Mouse (Mus musculus) myocyte (in vitro differentiated cells): ENCODE measurements around the gene Src. TPM values are rescaled to one million over a fixed set of nuclear protein-coding genes. Genes with fewer than 3 reads are reported as not detected.

Experiments
- H3K27me3 ChIP-seq: one replicate; pipeline ENCODE4 v1.6.1; 2011; ENCODE audit not compliant: control insufficient read depth, insufficient read depth, insufficient read length
- H3K36me3 ChIP-seq: one replicate; pipeline ENCODE4 v1.6.1; 2011; ENCODE audit not compliant: control insufficient read depth, insufficient read depth
- H3K4me2 ChIP-seq: one replicate; pipeline ENCODE4 v1.6.1; 2011; ENCODE audit warnings: low read depth, control low read depth
- H3K4me3 ChIP-seq: one replicate; pipeline ENCODE4 v1.5.1; 2011; ENCODE audit warnings: mild to moderate bottlenecking, control low read depth, moderate library complexity
- H3K79me2 ChIP-seq: one replicate; pipeline ENCODE4 v1.6.1; 2011; ENCODE audit not compliant: control insufficient read depth, insufficient read depth
- H3ac ChIP-seq: one replicate; pipeline ENCODE4 v1.6.1; 2011; ENCODE audit not compliant: control insufficient read depth, insufficient read length
- CEBPB ChIP-seq: IDR thresholded peaks from 2 replicates; pipeline ENCODE4 v1.6.1; 2011; ENCODE audit warnings: mild to moderate bottlenecking, moderate library complexity; ENCODE audit not compliant: poor library complexity, insufficient read depth, severe bottlenecking
- E2F4 ChIP-seq: IDR thresholded peaks from one replicate; pipeline ENCODE4 v1.6.1; 2011; ENCODE audit warnings: mild to moderate bottlenecking, control low read depth, moderate library complexity; ENCODE audit not compliant: insufficient read depth
- MAX ChIP-seq: IDR thresholded peaks from one replicate; pipeline ENCODE4 v1.6.1; 2011; ENCODE audit warnings: low read depth, mild to moderate bottlenecking, control low read depth
- MYOD1 ChIP-seq, 3 experiments: IDR thresholded peaks; one replicate each; pipeline ENCODE4 v1.6.1; 2011; ENCODE audit warnings: control low read depth in 2 of 3, low read depth in 2 of 3, mild to moderate bottlenecking in 2 of 3, moderate library complexity in 1 of 3; ENCODE audit not compliant: insufficient read length in 2 of 3, control insufficient read depth in 1 of 3
- MYOG ChIP-seq, 3 experiments: IDR thresholded peaks; one replicate each; pipeline ENCODE4 v1.6.1; 2011; ENCODE audit warnings: control low read depth in 2 of 3, low read depth in 2 of 3, mild to moderate bottlenecking in 2 of 3; ENCODE audit not compliant: insufficient read length in 2 of 3, control insufficient read depth in 1 of 3, insufficient read depth in 1 of 3
- POLR2A ChIP-seq: IDR thresholded peaks from one replicate; pipeline ENCODE4 v1.6.1; 2011; ENCODE audit warnings: low read depth, mild to moderate bottlenecking, control low read depth, moderate library complexity; ENCODE audit not compliant: insufficient read length
- POLR2AphosphoS2 ChIP-seq: IDR thresholded peaks from one replicate; pipeline ENCODE4 v1.6.1; 2011; ENCODE audit warnings: low read depth, control low read depth; ENCODE audit not compliant: insufficient read length
- REST ChIP-seq: IDR thresholded peaks from one replicate; pipeline ENCODE4 v1.6.1; 2011; ENCODE audit warnings: mild to moderate bottlenecking, control low read depth, moderate library complexity; ENCODE audit not compliant: insufficient read depth, insufficient read length
- SRF ChIP-seq: IDR thresholded peaks from one replicate; pipeline ENCODE4 v1.6.1; 2011; ENCODE audit warnings: low read depth; ENCODE audit not compliant: control insufficient read depth, insufficient read length
- TCF12 ChIP-seq: IDR thresholded peaks from one replicate; pipeline ENCODE4 v1.6.1; 2011; ENCODE audit warnings: mild to moderate bottlenecking, control low read depth; ENCODE audit not compliant: poor library complexity, insufficient read depth, severe bottlenecking
- TCF3 ChIP-seq: IDR thresholded peaks from one replicate; pipeline ENCODE4 v1.6.1; 2011; ENCODE audit warnings: low read depth, control low read depth; ENCODE audit not compliant: insufficient read length
- USF1 ChIP-seq: IDR thresholded peaks from one replicate; pipeline ENCODE4 v1.6.1; 2011; ENCODE audit warnings: low read depth, mild to moderate bottlenecking, control low read depth, moderate library complexity
- polyA plus RNA-seq: library from polyadenylated mRNA; unstranded; fragments of >200 nt; fragmentation: generic; extraction: Trizol; gene quantifications from one replicate; pipeline ENCODE4 v1.2.1, GENCODE M21; 2012; ENCODE audit warnings: missing spikeins

Src gene
- polyA plus RNA-seq, 1 experiment, result 20.3 TPM

- TF ChIP-seq TCF12 (no peak), MYOD1 (IDR thresholded peaks at IDR 0.05; ENCODE audit: control insufficient read depth in 1 of 3, insufficient read length in 2 of 3, low read depth in 2 of 3) (no peak)
- Histone ChIP-seq H3K36me3 (no peaks in the 10 kb centered on the region), H3K4me3 (no peak overlapping the region), H3K27me3 (no peaks in the 10 kb centered on the region), H3K4me2 (no peak overlapping the region), H3ac (no peak overlapping the region), H3K79me2 (peaks cover 26% of the 10 kb centered on the region)
Observed at GRCm38 (mm10) chr2:157434041-157434440, 15.8 kb downstream of the Src start.

- TF ChIP-seq CEBPB, result no peak
- no peak for TF ChIP-seq MYOD1 (IDR thresholded peaks at IDR 0.05; ENCODE audit: control insufficient read depth in 1 of 3, insufficient read length in 2 of 3, low read depth in 2 of 3)
- no peak for TF ChIP-seq REST
- TF ChIP-seq E2F4, result no peak
- TF ChIP-seq USF1, result no peak
- no peak for TF ChIP-seq POLR2AphosphoS2
- TF ChIP-seq MYOG (IDR thresholded peaks at IDR 0.05; ENCODE audit: control insufficient read depth in 1 of 3, insufficient read depth in 1 of 3, insufficient read length in 2 of 3, low read depth in 2 of 3), result no peak
- no peak for TF ChIP-seq TCF3
- TF ChIP-seq SRF, result no peak
- no peak for TF ChIP-seq TCF12
- TF ChIP-seq POLR2A, result no peak
- TF ChIP-seq MAX, result no peak
- Histone ChIP-seq H3K36me3 (no peaks in the 10 kb centered on the region), H3K27me3 (no peaks in the 10 kb centered on the region), H3K79me2 (peaks cover 24% of the 10 kb centered on the region), H3K4me3 (no peak overlapping the region), H3K4me2 (no peak overlapping the region), H3ac (no peak overlapping the region)
Observed at GRCm38 (mm10) chr2:157434497-157434896, 16.3 kb downstream of the Src start.

- Histone ChIP-seq H3K36me3 (peaks cover 7% of the 10 kb centered on the region), H3K79me2 (peaks cover 20% of the 10 kb centered on the region), H3ac (no peak overlapping the region), H3K4me2 (no peak overlapping the region), H3K27me3 (no peaks in the 10 kb centered on the region), H3K4me3 (no peak overlapping the region)
- no peak for TF ChIP-seq CEBPB
Observed at GRCm38 (mm10) chr2:157436496-157436895, 18.3 kb downstream of the Src start.

GRCm38 (mm10) chr2:157437123-157437522 lies 18.9 kb downstream of the Src start:
- H3K79me2 ChIP-seq, result peaks cover 16% of the 10 kb centered on the region
- no peak overlapping the region for H3K4me3 ChIP-seq
- peaks cover 7% of the 10 kb centered on the region for H3K36me3 ChIP-seq
- H3K4me2 ChIP-seq, result no peak overlapping the region
- TF ChIP-seq POLR2A (no peak), SRF (no peak), MYOG (IDR thresholded peaks at IDR 0.05; ENCODE audit: control insufficient read depth in 1 of 3, insufficient read depth in 1 of 3, insufficient read length in 2 of 3, low read depth in 2 of 3) (no peak), POLR2AphosphoS2 (no peak), CEBPB (no peak), E2F4 (no peak), MYOD1 (IDR thresholded peaks at IDR 0.05; ENCODE audit: control insufficient read depth in 1 of 3, insufficient read length in 2 of 3, low read depth in 2 of 3) (no peak), TCF12 (no peak), TCF3 (no peak), REST (no peak), MAX (no peak), USF1 (no peak)
- H3K27me3 ChIP-seq, result no peaks in the 10 kb centered on the region
- H3ac ChIP-seq, result no peak overlapping the region

- Histone ChIP-seq H3K4me3 (no peak overlapping the region), H3K27me3 (no peaks in the 10 kb centered on the region), H3K4me2 (no peak overlapping the region), H3ac (no peak overlapping the region), H3K79me2 (peaks cover 6% of the 10 kb centered on the region), H3K36me3 (peaks cover 7% of the 10 kb centered on the region)
- TF ChIP-seq USF1 (no peak), E2F4 (no peak), SRF (no peak), TCF12 (no peak), POLR2A (no peak), MYOG (IDR thresholded peaks at IDR 0.05; ENCODE audit: control insufficient read depth in 1 of 3, insufficient read depth in 1 of 3, insufficient read length in 2 of 3, low read depth in 2 of 3) (no peak), CEBPB (no peak)
Observed at GRCm38 (mm10) chr2:157441363-157441762, 23.1 kb downstream of the Src start.
